Mouse (Mus musculus) midbrain, embryonic 15.5 days (tissue): ENCODE data around the gene Lpcat3. TPM values are rescaled to one million over a fixed set of nuclear protein-coding genes. Genes with fewer than 3 reads are reported as not detected.
"Not testable (repeated sequence)": the region's sequence is repeated elsewhere in the genome, so short reads cannot be mapped to it uniquely, and the experiment has no call there.

Source experiments
- ATAC-seq: fragments of 200-750 bp; cut with Nextera tagmentation; replicated peaks from 2 replicates; pipeline ENCODE4 v1.8.0; 2017; ENCODE audit warnings: moderate TSS enrichment
- H3K27ac ChIP-seq: fragments of 300-500 bp; sonication (generic); 2 replicates; pipeline ENCODE4 v1.5.1; 2015; ENCODE audit warnings: mild to moderate bottlenecking, inconsistent platforms
- H3K27me3 ChIP-seq: fragments of 300-500 bp; sonication (generic); replicated peaks from 2 replicates; pipeline ENCODE4 v1.6.1; 2015; ENCODE audit warnings: inconsistent platforms
- H3K36me3 ChIP-seq: fragments of 300-500 bp; sonication (generic); replicated peaks from 2 replicates; pipeline ENCODE4 v1.6.1; 2015; ENCODE audit warnings: inconsistent platforms
- H3K4me1 ChIP-seq: fragments of 300-500 bp; sonication (generic); 2 replicates; pipeline ENCODE4 v1.6.1; 2015; ENCODE audit warnings: inconsistent platforms
- H3K4me2 ChIP-seq: fragments of 300-500 bp; sonication (generic); 2 replicates; pipeline ENCODE4 v1.6.1; 2015; ENCODE audit warnings: inconsistent platforms, mild to moderate bottlenecking, moderate library complexity
- H3K4me3 ChIP-seq: fragments of 300-500 bp; sonication (generic); 2 replicates; pipeline ENCODE4 v1.5.1; 2015; ENCODE audit warnings: mild to moderate bottlenecking, inconsistent platforms
- H3K9ac ChIP-seq: fragments of 300-500 bp; sonication (generic); 2 replicates; pipeline ENCODE4 v1.6.1; 2015; ENCODE audit warnings: mild to moderate bottlenecking, inconsistent platforms
- H3K9me3 ChIP-seq: fragments of 300-500 bp; sonication (generic); 2 replicates; pipeline ENCODE4 v1.6.1; 2016; ENCODE audit warnings: inconsistent platforms
- WGBS: fragments of 180-500 bp; shearing (Covaris S2); methylation state at CpG from one replicate; pipeline ENCODE4 v1.1.7; 2015; ENCODE audit warnings: mixed read lengths; 5-methylcytosine and 5-hydroxymethylcytosine counted together
- polyA plus RNA-seq: library from polyadenylated mRNA; unstranded; fragments of >200 nt; fragmentation: Nextera tagmentation; extraction: Ambion mirVana; gene quantifications from 2 replicates; pipeline ENCODE4 v1.2.1, GENCODE M21; 2015

Lpcat3 gene
- polyA plus RNA-seq, 1 experiment from 2014 or later: 51.9 TPM

DNA sequence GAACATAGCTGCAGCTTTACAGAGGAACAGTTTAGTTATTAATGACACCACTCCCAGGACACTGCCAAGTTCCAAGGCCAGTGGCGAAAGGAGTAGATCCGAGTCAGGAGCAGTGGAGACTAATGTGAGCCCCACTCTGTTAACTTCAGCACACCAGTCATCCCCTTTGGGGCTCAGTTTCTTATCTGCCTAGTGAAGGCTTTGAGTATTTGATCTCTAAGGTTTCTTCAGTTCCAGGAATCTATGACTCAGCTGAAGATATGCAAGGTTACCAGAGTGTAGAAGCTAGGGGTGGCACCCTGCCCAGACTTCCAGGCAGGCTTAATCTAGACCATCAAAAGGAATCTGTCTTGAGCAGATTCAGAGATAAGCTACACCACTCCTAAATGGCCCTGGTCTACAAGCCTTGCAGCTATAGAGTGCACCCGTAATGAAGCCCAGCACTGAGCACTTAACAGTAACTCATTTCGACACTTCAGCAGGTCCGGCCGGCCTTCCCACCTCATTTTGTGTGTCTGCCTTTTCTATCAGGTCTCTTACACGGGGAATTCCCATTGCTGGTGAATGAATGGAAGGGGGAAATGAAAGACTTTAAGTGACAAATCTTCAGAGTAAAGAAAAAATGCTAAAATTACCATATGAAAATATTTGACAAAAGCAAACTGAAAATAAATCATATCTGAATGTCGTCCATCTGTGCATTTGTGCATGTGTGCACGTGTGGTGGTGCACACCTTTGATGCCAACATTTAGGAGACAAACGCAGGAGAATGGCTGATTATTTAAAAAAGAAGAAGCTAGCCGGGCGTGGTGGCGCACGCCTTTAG lies 21.0 kb downstream of the Lpcat3 start:
- ATAC-seq: no peak
- H3K9me3 ChIP-seq: no peaks in the 10 kb centered on the region
- H3K4me2 ChIP-seq: no peak overlapping the region
- H3K4me3 ChIP-seq: no peak overlapping the region
- H3K9ac ChIP-seq: no peak overlapping the region
- H3K36me3 ChIP-seq: no peaks in the 10 kb centered on the region
- no peaks in the 10 kb centered on the region for H3K27me3 ChIP-seq
- H3K4me1 ChIP-seq: no peaks in the 10 kb centered on the region
- WGBS: 89% methylated on average over 14 of the region's 14 CpGs
- no peak overlapping the region for H3K27ac ChIP-seq

DNA sequence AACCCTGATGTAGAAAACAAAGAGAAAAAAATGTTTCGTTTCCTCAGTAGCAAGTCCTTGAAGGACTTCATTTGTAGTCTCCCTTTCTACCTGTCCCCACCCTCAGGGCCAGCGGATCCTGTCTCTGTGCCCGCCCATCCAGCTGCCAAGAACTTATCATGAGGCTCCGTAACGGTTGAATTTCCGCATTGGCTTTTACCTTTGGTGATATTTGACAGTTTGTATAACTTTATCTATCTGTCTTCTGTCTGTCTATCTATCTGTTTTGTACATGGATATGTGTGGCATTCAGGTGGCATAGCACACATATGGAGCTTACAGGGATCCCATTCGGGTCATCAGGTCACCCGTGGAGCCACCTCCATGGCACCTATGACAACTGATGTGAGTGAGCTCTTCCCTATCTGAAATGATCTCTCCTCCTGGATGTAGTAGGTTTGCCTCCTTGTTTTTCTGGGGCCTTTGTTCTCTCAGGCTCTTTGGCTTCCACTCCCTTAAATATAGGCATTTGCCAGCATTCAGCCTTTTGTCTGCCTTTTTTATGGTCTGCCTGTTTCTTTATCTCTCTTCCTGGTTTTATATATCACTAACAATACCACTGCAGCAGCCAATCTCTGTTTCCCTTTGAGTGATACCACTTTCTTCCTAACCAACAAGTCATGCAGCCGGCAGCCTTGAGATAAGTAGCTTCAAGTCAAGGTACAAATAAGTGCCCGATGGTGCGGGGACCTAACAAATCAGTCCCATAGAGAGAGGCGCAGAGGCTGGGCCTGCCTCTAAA lies 23.0 kb downstream of the Lpcat3 start:
- Histone ChIP-seq H3K27me3 (no peaks in the 10 kb centered on the region), H3K4me2 (no peak overlapping the region), H3K27ac (no peak overlapping the region), H3K4me1 (no peaks in the 10 kb centered on the region), H3K9me3 (no peaks in the 10 kb centered on the region), H3K36me3 (no peaks in the 10 kb centered on the region), H3K4me3 (no peak overlapping the region), H3K9ac (no peak overlapping the region)
- WGBS: 88% methylated on average over 12 of the region's 12 CpGs
- no peak for ATAC-seq

DNA sequence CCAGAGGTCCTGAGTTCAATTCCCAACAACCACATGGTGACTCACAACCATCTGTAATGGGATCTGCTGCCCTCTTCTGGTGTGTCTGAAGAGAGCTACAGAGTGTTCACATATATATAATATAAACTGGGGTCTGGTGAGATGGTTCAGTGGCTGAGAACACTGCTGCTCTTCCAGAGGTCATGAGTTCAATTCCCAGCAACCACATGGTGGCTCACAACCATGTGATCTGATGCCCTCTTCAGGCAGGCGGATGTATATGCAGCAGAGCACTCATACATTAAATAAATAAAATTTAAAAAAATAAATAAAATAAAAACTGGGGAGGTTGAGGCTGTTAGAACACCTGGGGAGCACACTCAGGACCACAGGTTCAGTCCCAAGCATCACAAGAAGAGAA lies 23.8 kb downstream of the Lpcat3 start:
- not testable (repeated sequence) for H3K9ac ChIP-seq, H3K4me1 ChIP-seq, H3K27me3 ChIP-seq, H3K4me2 ChIP-seq, H3K36me3 ChIP-seq, H3K4me3 ChIP-seq, H3K27ac ChIP-seq, ATAC-seq, H3K9me3 ChIP-seq
- 61% methylated on average over 1 of the region's 1 CpGs for WGBS

DNA sequence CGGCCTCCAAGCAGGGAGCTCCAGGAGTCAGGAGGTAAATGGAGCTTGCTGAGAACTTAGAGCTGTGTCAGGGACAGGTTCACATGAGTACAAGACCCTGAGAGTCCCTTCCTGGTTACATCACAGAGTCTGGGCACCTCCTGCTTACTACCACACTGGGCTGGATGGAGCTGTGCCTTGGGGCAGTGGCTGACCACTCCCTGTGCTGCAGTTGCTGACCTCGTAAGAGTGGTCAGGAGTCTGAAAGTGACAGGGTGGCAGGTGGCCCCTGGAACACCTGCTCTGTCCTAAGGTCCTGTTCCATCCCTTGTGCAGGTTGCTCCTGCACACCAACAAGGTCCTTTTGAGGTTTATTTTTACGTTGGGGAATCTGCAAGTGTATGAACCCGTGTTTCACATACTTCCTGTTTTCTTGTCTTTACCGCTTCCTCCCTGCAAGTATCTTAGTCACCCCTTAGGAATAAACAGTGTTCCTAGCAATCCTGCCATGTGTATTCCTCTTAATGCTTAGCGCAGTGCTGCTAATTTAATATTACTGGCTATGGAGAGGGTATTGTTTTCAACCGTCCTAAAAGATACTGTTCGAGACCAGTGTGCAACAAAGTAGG lies 25.4 kb downstream of the Lpcat3 start:
- no peaks in the 10 kb centered on the region for H3K4me1 ChIP-seq
- WGBS: 86% methylated on average over 8 of the region's 8 CpGs
- H3K27ac ChIP-seq: no peak overlapping the region
- no peaks in the 10 kb centered on the region for H3K36me3 ChIP-seq
- H3K27me3 ChIP-seq: no peaks in the 10 kb centered on the region
- no peaks in the 10 kb centered on the region for H3K9me3 ChIP-seq
- no peak for ATAC-seq
- H3K4me2 ChIP-seq: no peak overlapping the region
- no peak overlapping the region for H3K4me3 ChIP-seq
- H3K9ac ChIP-seq: no peak overlapping the region

DNA sequence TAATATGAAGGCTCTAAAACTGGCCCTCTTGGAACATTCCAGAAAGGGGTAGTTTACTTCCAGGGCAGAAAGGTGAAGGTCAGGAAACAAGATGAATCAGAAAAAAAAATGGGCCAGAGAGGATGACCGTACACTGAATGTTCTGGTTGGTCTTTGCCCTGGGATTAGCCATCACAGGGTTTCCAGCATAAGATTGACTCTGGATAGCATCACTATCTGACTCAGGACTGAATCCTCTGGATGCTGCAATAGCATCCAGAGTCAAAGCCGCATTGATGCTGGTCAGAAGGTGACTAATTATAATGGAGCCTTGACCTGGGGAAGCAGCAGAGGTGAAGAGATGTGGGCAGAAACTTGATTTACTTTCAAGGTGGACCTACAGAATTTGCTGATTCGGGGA lies 26.2 kb downstream of the Lpcat3 start:
- Histone ChIP-seq H3K36me3 (no peaks in the 10 kb centered on the region), H3K4me2 (no peak overlapping the region), H3K27ac (no peak overlapping the region), H3K4me1 (no peaks in the 10 kb centered on the region), H3K27me3 (no peaks in the 10 kb centered on the region), H3K9me3 (no peaks in the 10 kb centered on the region), H3K4me3 (no peak overlapping the region), H3K9ac (no peak overlapping the region)
- ATAC-seq: no peak
- 95% methylated on average over 3 of the region's 3 CpGs for WGBS

DNA sequence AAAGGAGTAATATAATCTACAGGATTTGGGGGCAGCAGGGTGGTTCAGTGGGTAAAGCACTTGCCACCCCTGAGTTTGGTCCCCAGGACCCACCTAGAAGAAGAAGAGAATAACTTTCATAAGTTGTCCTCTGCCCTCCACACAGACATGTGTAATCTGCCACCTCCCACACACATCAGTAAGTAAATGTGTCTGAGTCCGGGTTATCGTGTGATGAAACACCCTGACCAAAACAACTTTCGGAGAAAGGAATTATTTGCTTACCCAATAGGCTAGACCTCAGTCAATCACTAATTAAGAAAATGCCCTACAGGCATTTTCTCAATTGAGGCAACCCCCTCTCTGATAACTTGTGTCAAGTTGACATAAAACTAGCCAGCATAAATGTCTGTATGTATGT lies 27.7 kb downstream of the Lpcat3 start:
- no peak overlapping the region for H3K4me2 ChIP-seq
- H3K4me1 ChIP-seq: no peaks in the 10 kb centered on the region
- no peak overlapping the region for H3K9ac ChIP-seq
- WGBS: 95% methylated on average over 3 of the region's 3 CpGs
- no peak overlapping the region for H3K27ac ChIP-seq
- H3K9me3 ChIP-seq: no peaks in the 10 kb centered on the region
- no peaks in the 10 kb centered on the region for H3K27me3 ChIP-seq
- no peaks in the 10 kb centered on the region for H3K36me3 ChIP-seq
- H3K4me3 ChIP-seq: no peak overlapping the region
- no peak for ATAC-seq

DNA sequence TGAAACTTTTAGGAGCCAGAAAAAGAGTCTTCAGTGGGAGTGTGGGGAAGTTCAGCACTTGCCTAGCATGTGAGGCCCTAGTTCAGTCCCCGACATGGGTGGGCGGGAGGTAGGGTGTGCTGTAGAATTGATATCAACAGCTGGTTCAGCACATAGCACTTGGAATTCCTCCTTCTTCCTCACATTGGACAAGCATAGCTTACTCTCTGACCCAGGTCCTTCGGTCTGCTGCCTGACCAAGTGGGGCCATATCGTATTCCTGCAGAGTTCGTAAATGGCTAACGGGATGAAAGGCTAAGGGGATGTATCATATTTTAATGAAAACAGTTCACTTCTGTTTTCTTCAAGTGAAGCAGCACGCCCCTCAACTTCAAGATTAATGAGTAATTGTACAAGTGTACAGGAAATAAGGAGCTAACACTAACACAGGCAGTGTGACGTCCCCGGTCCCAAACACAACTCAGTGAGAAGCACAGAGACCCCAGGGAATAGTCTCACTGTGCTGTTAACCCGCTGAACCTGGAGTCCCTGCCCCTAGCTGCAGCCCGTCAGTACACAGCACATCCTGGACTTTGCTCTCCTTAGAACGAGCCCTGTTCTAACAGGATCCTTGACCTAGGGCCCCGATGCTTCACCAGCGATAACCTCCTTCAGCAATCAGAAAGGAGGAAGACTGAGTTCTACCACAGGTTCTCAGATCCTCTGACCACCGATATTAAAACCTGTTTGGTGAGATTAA lies 30.6 kb downstream of the Lpcat3 start:
- Histone ChIP-seq H3K36me3 (no peaks in the 10 kb centered on the region), H3K9me3 (no peaks in the 10 kb centered on the region), H3K4me2 (no peak overlapping the region), H3K27me3 (no peaks in the 10 kb centered on the region), H3K4me3 (no peak overlapping the region), H3K9ac (no peak overlapping the region), H3K27ac (no peak overlapping the region), H3K4me1 (no peaks in the 10 kb centered on the region)
- no peak for ATAC-seq
- 83% methylated on average over 15 of the region's 15 CpGs for WGBS

DNA sequence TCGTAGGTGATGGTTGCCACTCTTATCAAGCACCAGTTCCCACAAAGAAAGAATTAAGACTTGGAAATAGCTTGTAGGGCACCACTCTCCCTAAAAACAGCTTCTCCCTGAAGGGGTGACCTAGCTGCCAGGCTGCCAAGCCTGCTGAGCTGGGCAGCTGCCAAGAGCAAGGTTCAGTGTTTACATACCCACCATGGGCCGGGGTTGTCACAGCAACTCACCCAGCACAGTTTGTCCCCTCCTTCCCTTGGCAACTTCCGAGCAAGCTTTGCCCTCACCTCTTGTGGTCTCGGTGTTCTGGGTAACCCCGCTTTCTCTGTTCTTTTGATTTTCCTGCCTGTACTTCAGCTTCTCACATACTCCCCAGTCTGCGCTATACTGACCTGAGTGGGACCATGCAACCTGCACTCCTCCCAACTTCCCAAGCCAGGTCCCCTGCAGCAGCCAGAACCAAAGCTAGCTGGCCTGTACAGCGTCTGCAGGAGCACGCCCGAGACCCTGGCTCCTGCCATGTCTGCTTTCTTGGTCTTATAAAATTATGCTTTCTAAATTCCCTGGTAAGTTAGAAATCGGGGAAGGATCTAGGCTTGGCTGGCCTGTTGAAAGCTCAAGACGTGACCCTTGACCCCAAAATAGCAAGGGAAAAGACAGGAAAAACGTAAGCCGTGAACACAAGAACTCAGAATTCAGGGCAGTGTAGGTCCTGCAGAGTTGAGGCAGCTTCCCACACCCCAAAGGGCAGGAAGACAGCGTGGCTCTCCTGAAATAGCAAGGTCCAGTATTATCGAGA lies 31.5 kb downstream of the Lpcat3 start:
- Histone ChIP-seq H3K9ac (no peak overlapping the region), H3K36me3 (no peaks in the 10 kb centered on the region), H3K4me1 (no peaks in the 10 kb centered on the region), H3K9me3 (no peaks in the 10 kb centered on the region), H3K27ac (peak overlapping the region; percentile 36; the same call in 1 of the 2 replicates), H3K4me3 (no peak overlapping the region), H3K27me3 (no peaks in the 10 kb centered on the region), H3K4me2 (no peak overlapping the region)
- 76% methylated on average over 15 of the region's 15 CpGs for WGBS
- ATAC-seq: peak; percentile 61; the same call in 1 of the 2 replicates

DNA sequence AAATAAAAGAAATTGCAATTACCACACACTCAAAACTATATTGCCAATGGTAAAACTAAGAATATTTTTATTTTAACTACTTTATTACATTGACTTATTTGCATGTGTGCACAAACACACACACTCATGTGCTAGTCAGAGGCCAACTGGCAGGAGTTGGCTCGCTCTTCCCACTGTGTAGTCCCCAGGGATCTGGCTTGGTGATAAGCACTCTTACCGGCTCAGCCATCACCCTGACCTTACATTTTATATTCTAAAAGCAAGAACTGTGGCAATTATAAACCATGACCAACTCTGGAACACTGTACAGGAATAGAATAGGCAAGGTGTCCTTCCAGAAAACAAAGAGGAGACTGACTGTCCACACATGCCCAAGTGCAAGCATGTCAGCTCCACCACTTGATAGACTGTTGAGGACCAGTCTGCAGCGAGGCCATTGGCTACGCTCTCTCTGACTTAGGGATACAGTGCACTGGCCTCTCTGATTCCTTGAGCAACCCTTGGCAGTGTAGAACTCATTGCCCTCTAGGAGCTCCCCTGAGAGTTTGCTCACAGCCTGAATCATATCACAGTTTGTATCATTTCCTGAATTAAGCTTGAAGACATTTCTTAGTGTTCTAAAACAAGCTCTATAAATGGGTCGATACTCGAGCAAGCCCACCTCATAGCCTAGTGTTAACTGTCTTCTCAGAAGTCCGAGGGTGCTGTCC lies 33.8 kb downstream of the Lpcat3 start:
- H3K4me2 ChIP-seq: no peak overlapping the region

DNA sequence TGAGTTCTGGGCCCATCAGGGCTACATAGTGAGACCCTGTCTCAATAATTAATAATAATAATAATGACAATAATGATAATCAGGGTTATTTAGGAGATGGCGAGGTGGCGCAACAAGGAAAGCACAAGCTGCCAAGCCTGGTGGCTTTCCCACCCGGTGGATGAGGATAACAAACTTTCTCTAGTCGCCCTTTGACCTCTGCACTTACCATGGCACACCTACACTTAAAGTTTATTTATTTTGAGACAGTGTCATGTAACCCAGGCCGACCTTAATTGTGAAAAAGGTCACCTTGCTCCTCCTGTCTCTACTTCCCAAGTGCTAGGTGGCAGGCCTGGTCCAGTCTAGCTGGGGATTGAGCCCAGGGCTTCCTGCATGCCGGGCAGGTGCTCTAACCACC lies 35.9 kb downstream of the Lpcat3 start:
- H3K4me2 ChIP-seq: no peak overlapping the region
- H3K4me1 ChIP-seq: no peaks in the 10 kb centered on the region
- H3K36me3 ChIP-seq: peaks cover 16% of the 10 kb centered on the region
- no peak overlapping the region for H3K27ac ChIP-seq
- WGBS: 91% methylated on average over 6 of the region's 6 CpGs
- no peak for ATAC-seq
- no peaks in the 10 kb centered on the region for H3K9me3 ChIP-seq
- no peak overlapping the region for H3K4me3 ChIP-seq
- no peaks in the 10 kb centered on the region for H3K27me3 ChIP-seq
- H3K9ac ChIP-seq: no peak overlapping the region

More for the DNA sequence above, 33.8 kb downstream of the Lpcat3 start:
- Histone ChIP-seq H3K27ac (no peak overlapping the region), H3K36me3 (no peaks in the 10 kb centered on the region; the same call in 1 of the 2 replicates), H3K27me3 (no peaks in the 10 kb centered on the region), H3K4me1 (no peaks in the 10 kb centered on the region), H3K9me3 (no peaks in the 10 kb centered on the region), H3K9ac (no peak overlapping the region), H3K4me3 (no peak overlapping the region)
- no peak for ATAC-seq
- WGBS: 94% methylated on average over 7 of the region's 7 CpGs

DNA sequence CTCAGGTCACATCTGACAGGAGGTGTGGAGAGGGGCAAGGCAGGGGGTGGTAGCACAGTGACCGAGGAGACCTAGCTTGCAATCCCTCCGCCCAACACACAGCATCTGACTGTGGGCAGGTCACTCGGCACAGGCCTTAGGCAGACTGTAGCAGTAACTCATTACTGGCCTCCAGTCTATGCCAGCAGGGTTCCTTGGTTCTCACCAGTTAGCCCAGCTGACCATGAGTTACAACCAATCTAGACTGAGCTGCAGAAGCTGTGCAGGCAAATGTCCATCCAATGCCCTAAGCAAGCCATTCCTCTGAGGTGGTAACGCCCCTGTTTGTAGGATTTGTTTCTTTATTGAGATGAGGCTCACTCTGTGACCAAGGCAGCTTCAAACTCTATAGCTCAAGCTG lies 36.5 kb downstream of the Lpcat3 start:
- Histone ChIP-seq H3K4me3 (no peak overlapping the region), H3K36me3 (peaks cover 20% of the 10 kb centered on the region), H3K4me2 (no peak overlapping the region), H3K27me3 (no peaks in the 10 kb centered on the region), H3K9me3 (no peaks in the 10 kb centered on the region), H3K4me1 (no peaks in the 10 kb centered on the region), H3K9ac (no peak overlapping the region), H3K27ac (no peak overlapping the region)
- ATAC-seq: no peak
- WGBS: 90% methylated on average over 4 of the region's 4 CpGs
